Mouse (Mus musculus) left cerebral cortex, postnatal 10 days (tissue): ENCODE measurements at regions not wholly inside any gene's neighbourhood (a gene's known extent, or its start where the extent isn't known, plus 50 kb on each side); places are given as distances from the start of the nearest gene placed in this dataset.
"Not testable (repeated sequence)": the region's sequence is repeated elsewhere in the genome, so short reads cannot be mapped to it uniquely, and the experiment has no call there.

Experiments used
- DNase-seq, 2 experiments: peaks; one replicate each; pipeline ENCODE4 v3.0.0; 2021 to 2022; ENCODE audit warnings: low spot score in 2 of 2, mixed read lengths in 1 of 2; ENCODE audit errors: extremely low spot score in 1 of 2
- intact Hi-C: fragments of 180-260 bp; cut with DNase I; formaldehyde crosslinking; loops from one replicate; pipeline ENCODE4 v1.15.1; 2025

GRCm38 (mm10) chr10:29044781-29045180, 58.7 kb upstream of the 2310057J18Rik start:
- intact Hi-C loops, DNase-seq: not testable (repeated sequence)

DNA sequence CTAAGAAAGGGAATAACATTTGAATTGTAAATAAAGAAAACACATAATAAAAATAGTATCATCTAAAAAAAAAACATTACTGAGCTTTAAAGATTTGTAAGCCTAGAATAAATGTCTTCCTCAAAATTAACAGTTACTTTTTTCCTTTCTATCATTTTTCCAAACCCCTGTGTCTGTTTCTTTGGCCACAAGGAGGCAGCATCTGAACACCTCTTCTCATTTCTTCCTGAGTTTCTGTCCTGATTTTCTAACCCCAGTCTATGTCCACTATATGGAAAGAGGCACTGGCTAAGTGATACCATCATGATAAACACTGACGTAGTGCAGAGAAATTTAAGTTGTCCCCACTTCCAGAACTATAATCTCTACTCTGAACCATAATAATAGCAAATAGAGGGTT, 55.8 kb upstream of the Soga3 start:
- intact Hi-C loops = loop anchor here (5.0 kb wide), 1 partner anchor 224 kb away; the partner anchor contains the start of gene Echdc1
- DNase-seq = no peak
